Comparison of ENCODE assay signal across 8 mouse cellular contexts in the genomic region with DNA sequence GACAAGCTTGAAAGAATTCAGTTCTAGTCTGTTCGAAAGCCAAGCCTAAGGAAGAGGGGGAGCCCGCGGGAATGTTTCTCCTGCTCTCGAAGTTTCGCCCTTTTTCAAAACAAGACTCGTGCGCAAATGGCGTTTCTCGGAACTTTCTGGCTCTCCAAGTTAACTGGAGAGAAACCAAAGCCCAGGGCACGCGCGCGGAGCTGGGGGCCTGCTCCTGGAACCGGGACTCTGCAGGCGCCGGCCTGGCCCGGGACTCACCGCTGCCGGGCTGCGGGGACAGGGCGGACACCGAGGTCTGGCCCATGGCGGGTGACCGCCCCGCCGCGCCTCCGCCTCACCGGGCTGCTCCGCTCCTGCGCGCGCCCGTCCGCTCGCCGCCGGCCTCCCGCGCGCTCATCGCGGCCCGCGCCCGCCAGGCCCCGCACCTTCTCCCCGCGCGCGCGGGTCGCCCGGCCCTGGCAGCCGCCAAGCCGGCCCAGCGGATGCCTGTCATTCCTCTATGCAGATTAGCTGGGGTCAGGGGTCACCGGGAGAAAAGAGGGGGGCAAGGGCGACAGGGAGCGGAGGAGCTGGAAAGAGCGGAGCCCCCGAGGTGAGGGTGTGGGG.
A peak's percentile ranks its signal among the peaks of the same experiment; 100 is the strongest.
DNase-seq lines count a peak whose midpoint lies in the region; ATAC-seq and TF ChIP-seq lines count a peak whose summit lies in the region.

No protein-coding gene starts in this region.

- no peaks in the 10 kb centered on the region for H3K36me3 ChIP-seq in ES-E14 (ENCODE audit: control insufficient read depth, insufficient read depth, low read length, poor library complexity, severe bottlenecking)
- no peaks in the 10 kb centered on the region for H3K36me3 ChIP-seq in forebrain, embryonic 11.5 days (ENCODE audit: control insufficient read depth, insufficient read depth, low read length)
- H3K36me3 ChIP-seq in heart, embryonic 15.5 days: no peaks in the 10 kb centered on the region
- no peaks in the 10 kb centered on the region for H3K36me3 ChIP-seq in liver, embryonic 15.5 days (replicated peaks)
- no peaks in the 10 kb centered on the region for H3K36me3 ChIP-seq in neural tube, embryonic 12.5 days

- H3K9ac ChIP-seq in ES-E14 (ENCODE audit: insufficient read depth, low read depth, low read length, poor library complexity, severe bottlenecking): peak overlapping the region; percentile 58
- H3K9ac ChIP-seq in forebrain, embryonic 11.5 days (ENCODE audit: low read length): peak overlapping the region; percentile 76
- H3K9ac ChIP-seq in heart, embryonic 15.5 days: peak overlapping the region; percentile 82
- peak overlapping the region; percentile 35; the same call in 1 of the 2 replicates for H3K9ac ChIP-seq in liver, embryonic 15.5 days
- H3K9ac ChIP-seq in neural tube, embryonic 12.5 days: peak overlapping the region; percentile 82

- WGBS in forebrain, embryonic 11.5 days: under 1% methylated on average over 57 of the region's 62 CpGs
- under 1% methylated on average over 60 of the region's 62 CpGs for WGBS in heart, embryonic 15.5 days
- WGBS in liver, embryonic 15.5 days (ENCODE audit: insufficient replicate concordance): under 1% methylated on average over 61 of the region's 62 CpGs
- WGBS in neural tube, embryonic 12.5 days: under 1% methylated on average over 62 of the region's 62 CpGs

- peak overlapping the region; percentile 73 to 75 for H3K4me3 ChIP-seq in ES-E14 (ENCODE audit: insufficient read depth in 1 of 2, low read depth in 1 of 2, low read length in 2 of 2, poor library complexity in 1 of 2, severe bottlenecking in 1 of 2)
- H3K4me3 ChIP-seq in forebrain, embryonic 11.5 days (ENCODE audit: low read depth, low read length): peak overlapping the region; percentile 53
- H3K4me3 ChIP-seq in heart, embryonic 15.5 days: peak overlapping the region; percentile 59
- H3K4me3 ChIP-seq in liver, embryonic 15.5 days (replicated peaks): peak overlapping the region; percentile 58
- peak overlapping the region; percentile 66 for H3K4me3 ChIP-seq in neural tube, embryonic 12.5 days

- DNase-seq in ES-E14 (ENCODE audit: low read depth, low spot score): peak; percentile 44
- DNase-seq in c-Kit-positive CD71-negative TER-119-negative erythroid progenitor cells, embryonic 14.5 days (ENCODE audit: low read depth): peak; percentile 3
- peak; percentile 86 for DNase-seq in forebrain, embryonic 11.5 days (ENCODE audit: low spot score)
- DNase-seq in kidney, postnatal 10 days: peak; percentile 90
- DNase-seq in thymus, postnatal 36 days: peak; percentile 5 to 12

- in situ Hi-C loops in ES-E14 (cut with MboI; ENCODE audit: low sequenced_read_pairs in 2 of 2, unreplicated experiment in 2 of 2): no loop called here

- H3K4me2 ChIP-seq in forebrain, embryonic 11.5 days (ENCODE audit: low read depth, low read length, severe bottlenecking): peak overlapping the region; percentile 71
- H3K4me2 ChIP-seq in heart, embryonic 15.5 days: peak overlapping the region; percentile 65
- H3K4me2 ChIP-seq in liver, embryonic 15.5 days: peak overlapping the region; percentile 69
- peak overlapping the region; percentile 85 for H3K4me2 ChIP-seq in neural tube, embryonic 12.5 days (replicated peaks)

- no peaks in the 10 kb centered on the region for H3K9me3 ChIP-seq in ES-E14 (ENCODE audit: control insufficient read depth, insufficient read depth, low read depth, low read length)
- H3K9me3 ChIP-seq in forebrain, embryonic 11.5 days (ENCODE audit: control insufficient read depth, low read length): no peaks in the 10 kb centered on the region
- H3K9me3 ChIP-seq in heart, embryonic 15.5 days (replicated peaks): no peaks in the 10 kb centered on the region
- no peaks in the 10 kb centered on the region for H3K9me3 ChIP-seq in liver, embryonic 15.5 days (replicated peaks)
- no peaks in the 10 kb centered on the region for H3K9me3 ChIP-seq in neural tube, embryonic 12.5 days

- no peaks in the 10 kb centered on the region for H3K27me3 ChIP-seq in forebrain, embryonic 11.5 days (ENCODE audit: control insufficient read depth, insufficient read depth, low read length)
- H3K27me3 ChIP-seq in heart, embryonic 15.5 days: no peaks in the 10 kb centered on the region
- H3K27me3 ChIP-seq in liver, embryonic 15.5 days: peaks cover 12% of the 10 kb centered on the region
- H3K27me3 ChIP-seq in neural tube, embryonic 12.5 days (replicated peaks): no peaks in the 10 kb centered on the region

- no peak overlapping the region for H3K27ac ChIP-seq in ES-E14 (ENCODE audit: insufficient read depth, low read depth, low read length, poor library complexity, severe bottlenecking)
- peak overlapping the region; percentile 78 for H3K27ac ChIP-seq in forebrain, embryonic 11.5 days (ENCODE audit: low read depth, low read length)
- H3K27ac ChIP-seq in heart, embryonic 15.5 days: peak overlapping the region; percentile 94
- H3K27ac ChIP-seq in liver, embryonic 15.5 days (replicated peaks): peak overlapping the region; percentile 41; the same call in 1 of the 2 replicates
- H3K27ac ChIP-seq in neural tube, embryonic 12.5 days: peak overlapping the region; percentile 66

- no peaks in the 10 kb centered on the region for H3K4me1 ChIP-seq in ES-E14 (ENCODE audit: control insufficient read depth in 2 of 2, insufficient read depth in 2 of 2, low read length in 2 of 2, poor library complexity in 1 of 2)
- no peaks in the 10 kb centered on the region; the same call in 1 of the 2 replicates for H3K4me1 ChIP-seq in forebrain, embryonic 11.5 days (replicated peaks; ENCODE audit: control insufficient read depth, insufficient read depth, low read length)
- H3K4me1 ChIP-seq in heart, embryonic 15.5 days (replicated peaks): peaks cover 40% of the 10 kb centered on the region
- peaks cover 7% of the 10 kb centered on the region; the same call in 1 of the 2 replicates for H3K4me1 ChIP-seq in liver, embryonic 15.5 days (replicated peaks)
- peaks cover 10% of the 10 kb centered on the region; the same call in 1 of the 2 replicates for H3K4me1 ChIP-seq in neural tube, embryonic 12.5 days

- ATAC-seq in forebrain, embryonic 11.5 days (replicated peaks; ENCODE audit: low FRiP score): peak; percentile 92
- ATAC-seq in heart, embryonic 15.5 days (replicated peaks; ENCODE audit: insufficient number of reproducible peaks, insufficient read depth, low FRiP score, low read depth): peak; percentile 76
- peak; percentile 57 for ATAC-seq in liver, embryonic 15.5 days (ENCODE audit: insufficient read depth)
- peak; percentile 90 for ATAC-seq in neural tube, embryonic 12.5 days (ENCODE audit: low FRiP score, low read depth)

TF ChIP-seq in ES-E14, 5 proteins besides CTCF, POLR2A, EP300 and RAD21:
- TF ChIP-seq ZNF384 (IDR thresholded peaks at IDR 0.05; ENCODE audit: low read depth, low read length) (no peak), HCFC1 (IDR thresholded peaks at IDR 0.05; ENCODE audit: borderline replicate concordance, insufficient read depth, low read length) (no peak), CHD2 (IDR thresholded peaks at IDR 0.05; ENCODE audit: low read depth, low read length) (no peak), MAFK (IDR thresholded peaks at IDR 0.05; ENCODE audit: insufficient read depth, low read depth, low read length) (no peak), ZC3H11A (IDR thresholded peaks at IDR 0.05; ENCODE audit: borderline replicate concordance, low read depth, low read length) (no peak)
TF ChIP-seq in ES-E14: peak in this region for 0.

Comparison
In these comparisons a context has a peak if more than half of its experiments do, and no peak if none do; other contexts are left out.
1. DNase-seq: peak in every context shown above with its lines; median percentile 90 in kidney, postnatal 10 days; 86 in forebrain, embryonic 11.5 days; 44 in ES-E14; 8 in thymus, postnatal 36 days; 3 in c-Kit-positive CD71-negative TER-119-negative erythroid progenitor cells, embryonic 14.5 days.